Mouse (Mus musculus) embryonic facial prominence, embryonic 13.5 days (tissue): Measurements from ENCODE around the gene Arap1. TPM values are rescaled to one million over a fixed set of nuclear protein-coding genes. Genes with fewer than 3 reads are reported as not detected.

Experiments used
- ATAC-seq: fragments of 200-750 bp; cut with Nextera tagmentation; 2 replicates; pipeline ENCODE4 v1.8.0; 2017; ENCODE audit warnings: low read depth; ENCODE audit not compliant: insufficient number of reproducible peaks, insufficient read depth, low FRiP score, low TSS enrichment
- H3K27ac ChIP-seq: fragments of 300-500 bp; sonication (generic); 2 replicates; pipeline ENCODE4 v1.5.1; 2015; ENCODE audit warnings: moderate library complexity, mild to moderate bottlenecking, inconsistent platforms
- H3K27me3 ChIP-seq: fragments of 300-500 bp; sonication (generic); 2 replicates; pipeline ENCODE4 v1.6.1; 2015; ENCODE audit warnings: mild to moderate bottlenecking, inconsistent platforms
- H3K36me3 ChIP-seq: fragments of 300-500 bp; sonication (generic); 2 replicates; pipeline ENCODE4 v1.6.1; 2015; ENCODE audit warnings: mild to moderate bottlenecking, inconsistent platforms
- H3K4me1 ChIP-seq: fragments of 300-500 bp; sonication (generic); 2 replicates; pipeline ENCODE4 v1.6.1; 2015; ENCODE audit warnings: inconsistent platforms
- H3K4me2 ChIP-seq: fragments of 300-500 bp; sonication (generic); 2 replicates; pipeline ENCODE4 v1.6.1; 2015; ENCODE audit warnings: moderate library complexity, mild to moderate bottlenecking, inconsistent platforms
- H3K4me3 ChIP-seq: fragments of 300-500 bp; sonication (generic); 2 replicates; pipeline ENCODE4 v1.5.1; 2015; ENCODE audit warnings: mild to moderate bottlenecking, inconsistent platforms
- H3K9ac ChIP-seq: fragments of 300-500 bp; sonication (generic); 2 replicates; pipeline ENCODE4 v1.6.1; 2015; ENCODE audit warnings: mild to moderate bottlenecking, inconsistent platforms
- H3K9me3 ChIP-seq: fragments of 300-500 bp; sonication (generic); 2 replicates; pipeline ENCODE4 v1.6.1; 2016; ENCODE audit warnings: inconsistent platforms
- WGBS: fragments of 180-500 bp; shearing (Covaris S2); methylation state at CpG from one replicate; pipeline ENCODE4 v1.1.7; 2015; ENCODE audit warnings: mixed read lengths; 5-methylcytosine and 5-hydroxymethylcytosine counted together
- polyA plus RNA-seq: library from polyadenylated mRNA; unstranded; fragments of >200 nt; fragmentation: Nextera tagmentation; extraction: Ambion mirVana; gene quantifications from 2 replicates; pipeline ENCODE4 v1.2.1, GENCODE M21; 2015

Gene Arap1
- polyA plus RNA-seq, 1 experiment from 2014 or later = 41.4 TPM

DNA sequence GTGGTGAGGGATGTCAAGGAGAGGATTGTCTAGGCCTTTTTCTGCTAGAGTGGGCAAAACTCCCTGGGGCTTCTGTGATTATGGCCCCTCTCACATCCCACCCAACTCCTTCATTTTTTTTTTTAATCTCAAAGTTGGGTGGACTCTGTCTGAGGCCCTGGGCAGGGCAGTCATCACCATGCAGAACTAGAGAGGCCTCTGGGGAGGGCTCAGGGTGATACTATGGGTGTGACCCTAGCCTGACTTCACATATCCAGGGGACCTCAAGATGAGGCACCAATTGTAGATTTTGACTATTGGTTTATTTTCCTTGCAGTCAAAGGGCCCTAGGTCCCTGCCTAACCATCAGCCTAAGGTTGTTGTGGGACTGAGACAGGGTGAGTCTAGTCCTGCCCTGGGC is 32.2 kb upstream of the Arap1 start:
- Histone ChIP-seq H3K4me3 (no peak overlapping the region), H3K9ac (no peak overlapping the region), H3K27me3 (peaks cover 18% of the 10 kb centered on the region), H3K27ac (no peak overlapping the region), H3K4me1 (0 out of 2 replicates have a peak, but pooled peaks cover 8% of the 10 kb centered on the region), H3K36me3 (no peaks in the 10 kb centered on the region), H3K9me3 (no peaks in the 10 kb centered on the region), H3K4me2 (no peak overlapping the region)
- ATAC-seq = no peak

- Histone ChIP-seq H3K9ac (no peak overlapping the region), H3K27me3 (peaks cover 20% of the 10 kb centered on the region), H3K27ac (no peak overlapping the region), H3K4me1 (peaks cover 12% of the 10 kb centered on the region), H3K4me2 (no peak overlapping the region), H3K4me3 (no peak overlapping the region), H3K36me3 (no peaks in the 10 kb centered on the region), H3K9me3 (no peaks in the 10 kb centered on the region)
- 62% methylated on average over 6 of the region's 6 CpGs for whole genome bisulfite sequencing
- ATAC-seq = no peak
These were observed 31.3 kb upstream of the Arap1 start for GRCm38 (mm10) chr7:101316591-101317001.

DNA sequence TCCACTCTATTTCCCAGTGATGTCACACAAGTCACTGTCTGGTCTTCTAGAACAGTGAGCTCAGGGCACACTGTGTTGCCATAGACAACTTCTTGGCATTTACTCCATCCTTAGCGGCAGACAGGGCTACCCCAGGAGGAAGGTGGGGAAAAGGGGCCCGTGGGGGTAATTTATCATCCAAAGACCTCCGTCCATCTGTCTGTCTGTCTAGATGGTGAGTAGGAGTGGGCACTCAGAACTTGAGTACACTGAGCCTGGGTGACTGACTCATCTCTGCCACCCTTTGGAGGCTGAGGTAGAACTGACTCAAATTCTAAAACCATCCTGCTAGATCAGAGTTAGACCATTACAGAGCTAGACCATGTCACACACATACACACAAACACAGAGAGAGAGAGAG is 30.9 kb upstream of the Arap1 start, which contains the start of gene Stard10:
Stard10 (plus strand) TSS at position 73 of the 400 bp plus-strand sequence.
- Histone ChIP-seq H3K4me2 (no peak within 1 kb of the TSS), H3K27ac (no peak within 1 kb of the TSS), H3K4me1 (peaks cover 16% of the 10 kb centered on the region), H3K9ac (no peak within 1 kb of the TSS), H3K36me3 (no peaks in the 10 kb centered on the region), H3K9me3 (no peaks in the 10 kb centered on the region), H3K4me3 (no peak within 1 kb of the TSS), H3K27me3 (peaks cover 24% of the 10 kb centered on the region)
- no peak for ATAC-seq
- WGBS = 84% methylated on average over 3 of the region's 3 CpGs

DNA sequence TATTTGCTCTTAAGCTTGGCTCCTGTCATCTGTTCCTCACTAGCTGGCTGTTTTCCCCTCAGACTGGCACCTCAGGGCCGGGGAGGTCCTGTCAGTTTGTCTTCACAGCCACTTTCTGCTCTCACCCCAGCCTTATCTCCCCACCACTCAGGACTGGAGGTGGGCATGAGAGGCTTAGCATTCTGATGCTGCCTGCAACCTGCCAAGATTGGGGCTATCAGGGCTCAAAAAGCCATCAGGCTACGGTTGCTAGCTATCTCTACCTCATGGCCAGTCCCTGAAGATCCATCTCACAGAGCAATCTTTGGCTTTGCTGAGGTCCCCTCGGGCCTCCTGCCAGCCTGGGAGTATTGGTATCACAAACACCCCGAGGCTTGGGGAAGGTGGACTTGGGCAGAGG is 29.0 kb upstream of the Arap1 start:
- Histone ChIP-seq H3K4me1 (peaks cover 27% of the 10 kb centered on the region), H3K27me3 (peaks cover 30% of the 10 kb centered on the region), H3K9ac (no peak overlapping the region), H3K36me3 (no peaks in the 10 kb centered on the region), H3K4me2 (no peak overlapping the region), H3K9me3 (no peaks in the 10 kb centered on the region), H3K4me3 (no peak overlapping the region), H3K27ac (no peak overlapping the region)
- ATAC-seq = no peak
- 62% methylated on average over 4 of the region's 4 CpGs for WGBS

DNA sequence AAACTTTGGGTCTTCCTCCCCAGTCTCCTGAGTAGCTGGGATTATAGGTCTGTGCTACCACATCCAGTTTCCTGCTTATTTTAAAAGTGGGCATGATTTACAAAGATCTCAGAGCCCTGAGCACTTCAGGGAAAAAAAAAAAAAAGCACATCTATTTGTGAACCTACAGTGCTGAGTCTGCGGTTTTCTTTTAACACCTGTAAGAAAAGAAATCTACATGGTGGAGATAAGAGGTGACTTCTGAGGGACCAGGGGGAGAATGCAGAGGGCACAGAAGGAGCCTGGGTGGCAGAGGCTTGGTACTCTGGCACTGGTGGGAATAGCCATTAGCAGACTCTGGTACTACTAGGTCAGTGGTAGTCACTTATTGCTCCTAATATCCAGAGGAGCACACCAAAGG is 28.1 kb upstream of the Arap1 start:
- Histone ChIP-seq H3K4me1 (peaks cover 27% of the 10 kb centered on the region), H3K9ac (no peak overlapping the region), H3K27me3 (peaks cover 30% of the 10 kb centered on the region), H3K36me3 (no peaks in the 10 kb centered on the region), H3K4me3 (no peak overlapping the region), H3K9me3 (no peaks in the 10 kb centered on the region), H3K4me2 (no peak overlapping the region), H3K27ac (no peak overlapping the region)
- 80% methylated on average over 1 of the region's 1 CpGs for WGBS
- no peak for ATAC-seq

DNA sequence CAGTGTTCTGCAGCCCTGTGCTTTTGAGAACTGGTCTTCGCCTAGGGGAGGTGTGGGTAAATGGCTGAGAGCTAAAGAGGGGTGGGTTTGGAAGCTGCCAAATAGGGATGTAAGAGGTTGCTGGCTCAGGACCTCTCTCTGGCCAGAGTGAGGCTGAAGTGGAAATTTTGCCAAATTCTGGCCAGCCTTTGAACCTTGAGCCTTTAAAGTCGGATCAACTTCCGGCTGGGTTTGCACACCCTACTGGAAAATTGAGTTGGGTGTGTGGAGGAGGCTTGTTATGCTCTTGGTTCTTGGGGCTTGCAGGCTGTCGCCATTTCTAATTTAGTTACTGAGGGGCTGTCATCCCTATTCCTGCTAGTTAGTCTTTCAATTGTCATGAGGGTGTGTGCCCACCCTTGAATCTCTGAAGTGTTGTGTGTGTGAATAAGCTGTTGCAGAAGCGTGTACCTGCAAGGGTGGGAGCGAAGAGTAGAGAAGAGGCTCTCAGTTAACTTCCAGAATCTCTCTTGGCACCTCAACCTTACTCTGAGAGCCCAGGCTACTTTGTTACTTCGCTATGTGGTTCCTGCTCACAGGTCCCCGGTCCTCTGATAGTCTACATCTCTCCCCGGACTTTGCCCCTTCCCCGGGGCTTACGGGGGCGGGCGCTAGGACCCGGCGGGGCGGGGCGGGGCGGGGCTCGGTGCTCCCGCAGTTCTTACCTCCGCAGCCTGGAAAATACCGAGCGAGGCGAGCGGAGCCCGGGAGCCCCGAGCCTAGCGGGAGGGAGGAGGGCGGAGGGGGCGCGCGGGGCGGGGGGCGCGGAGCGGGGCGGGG is 27.3 kb upstream of the Arap1 start:
- Histone ChIP-seq H3K4me2 (peak overlapping the region; percentile 91), H3K27ac (peak overlapping the region; percentile 48; the same call in 1 of the 2 replicates), H3K9ac (peak overlapping the region; percentile 81), H3K36me3 (no peaks in the 10 kb centered on the region; the same call in 1 of the 2 replicates), H3K9me3 (no peaks in the 10 kb centered on the region), H3K27me3 (peaks cover 30% of the 10 kb centered on the region), H3K4me3 (peak overlapping the region; percentile 77), H3K4me1 (peaks cover 27% of the 10 kb centered on the region)
- ATAC-seq = 0 out of 2 replicates have a peak, but pooled peaks have one; percentile 66
- 6% methylated on average over 24 of the region's 37 CpGs for WGBS

GRCm38 (mm10) chr7:101321218-101321827 is 26.5 kb upstream of the Arap1 start:
- peaks cover 27% of the 10 kb centered on the region for H3K4me1 ChIP-seq
- peak overlapping the region; percentile 91 for H3K4me2 ChIP-seq
- peaks cover 30% of the 10 kb centered on the region for H3K27me3 ChIP-seq
- peak overlapping the region; percentile 77 for H3K4me3 ChIP-seq
- no peaks in the 10 kb centered on the region; the same call in 1 of the 2 replicates for H3K36me3 ChIP-seq
- no peaks in the 10 kb centered on the region for H3K9me3 ChIP-seq
- WGBS = under 1% methylated on average over 42 of the region's 61 CpGs
- peak overlapping the region; percentile 81 for H3K9ac ChIP-seq
- peak overlapping the region; percentile 48; the same call in 1 of the 2 replicates for H3K27ac ChIP-seq
- ATAC-seq = peak; percentile 71

DNA sequence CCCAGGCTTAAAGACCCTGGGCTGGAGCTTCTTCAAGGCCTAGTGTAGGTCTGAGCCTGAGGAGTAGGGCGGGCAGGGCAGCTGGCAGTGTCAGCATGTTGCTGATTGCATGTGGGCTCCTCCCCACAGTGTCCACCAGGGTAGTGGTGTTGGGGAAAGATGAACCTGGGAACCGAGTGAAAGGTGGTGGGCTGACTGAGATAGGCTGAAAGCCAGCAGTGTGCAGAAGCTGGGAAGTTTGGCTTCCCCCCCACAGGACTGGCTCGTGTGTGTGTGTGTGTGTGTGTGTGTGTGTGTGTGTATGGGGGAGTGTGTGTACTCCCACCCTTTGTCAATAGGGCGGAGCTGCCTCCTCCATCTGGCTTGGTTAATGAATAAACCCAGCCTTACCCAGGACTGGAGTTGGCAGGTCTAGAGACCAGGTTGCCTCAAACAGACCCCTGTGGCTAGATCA is 24.7 kb upstream of the Arap1 start:
- WGBS = 67% methylated on average over 4 of the region's 4 CpGs
- H3K9ac ChIP-seq = no peak overlapping the region

GRCm38 (mm10) chr7:101324142-101324962 is 23.5 kb upstream of the Arap1 start:
- H3K9me3 ChIP-seq = no peaks in the 10 kb centered on the region
- peaks cover 19% of the 10 kb centered on the region for H3K27me3 ChIP-seq
- H3K4me2 ChIP-seq = no peak overlapping the region
- no peak overlapping the region for H3K4me3 ChIP-seq
- WGBS = 60% methylated on average over 6 of the region's 6 CpGs
- peaks cover 32% of the 10 kb centered on the region for H3K4me1 ChIP-seq
- H3K27ac ChIP-seq = no peak overlapping the region
- no peak for ATAC-seq
- no peak overlapping the region for H3K9ac ChIP-seq
- H3K36me3 ChIP-seq = no peaks in the 10 kb centered on the region; the same call in 1 of the 2 replicates

More for the DNA sequence above, 24.7 kb upstream of the Arap1 start:
- peak overlapping the region; percentile 91 for H3K4me2 ChIP-seq
- peaks cover 27% of the 10 kb centered on the region for H3K27me3 ChIP-seq
- no peak overlapping the region for H3K27ac ChIP-seq
- H3K4me3 ChIP-seq = no peak overlapping the region
- H3K9me3 ChIP-seq = no peaks in the 10 kb centered on the region
- ATAC-seq = no peak
- peaks cover 27% of the 10 kb centered on the region for H3K4me1 ChIP-seq
- H3K36me3 ChIP-seq = no peaks in the 10 kb centered on the region; the same call in 1 of the 2 replicates

- no peak for ATAC-seq
- peaks cover 23% of the 10 kb centered on the region for H3K4me1 ChIP-seq
These were observed 21.9 kb upstream of the Arap1 start for GRCm38 (mm10) chr7:101326006-101326405.

GRCm38 (mm10) chr7:101327263-101327662 is 20.6 kb upstream of the Arap1 start:
- 0 out of 2 replicates have a peak, but pooled peaks cover 3% of the 10 kb centered on the region for H3K27me3 ChIP-seq
- H3K9me3 ChIP-seq = no peaks in the 10 kb centered on the region
- no peaks in the 10 kb centered on the region; the same call in 1 of the 2 replicates for H3K36me3 ChIP-seq
- ATAC-seq = no peak
- 55% methylated on average over 5 of the region's 5 CpGs for WGBS
- no peak overlapping the region for H3K4me3 ChIP-seq
- no peak overlapping the region for H3K4me2 ChIP-seq
- no peak overlapping the region for H3K27ac ChIP-seq
- peaks cover 14% of the 10 kb centered on the region; the same call in 1 of the 2 replicates for H3K4me1 ChIP-seq
- no peak overlapping the region for H3K9ac ChIP-seq

More at GRCm38 (mm10) chr7:101326006-101326405, 21.9 kb upstream of the Arap1 start:
- peaks cover 12% of the 10 kb centered on the region; the same call in 1 of the 2 replicates for H3K27me3 ChIP-seq
- no peaks in the 10 kb centered on the region; the same call in 1 of the 2 replicates for H3K36me3 ChIP-seq
- H3K9ac ChIP-seq = no peak overlapping the region
- WGBS = 86% methylated on average over 5 of the region's 5 CpGs
- no peak overlapping the region for H3K4me2 ChIP-seq
- H3K27ac ChIP-seq = no peak overlapping the region
- no peak overlapping the region for H3K4me3 ChIP-seq
- H3K9me3 ChIP-seq = no peaks in the 10 kb centered on the region
